Comparison of ENCODE assay signal across 9 mouse cellular contexts in genomic region chr4:134752911-134753426, GRCm38 (mm10). TPM values are rescaled to one million over a fixed set of nuclear protein-coding genes. Genes with fewer than 3 reads are reported as not detected.
DNase-seq lines count a peak whose midpoint lies in the region; ATAC-seq lines count a peak whose summit lies in the region.
"Had no signal": no experiment of that assay in that cellular context is flagged by ENCODE, and none has a peak within 500 bp of the region (broad histone marks: within the 10 kb centered on the region; RNA-seq: fewer than 3 reads in every experiment).

No protein-coding gene starts in this region.

- no peaks in the 10 kb centered on the region; the same call in 1 of the 2 replicates for H3K36me3 ChIP-seq in hindbrain, embryonic 10.5 days
- no peaks in the 10 kb centered on the region for H3K36me3 ChIP-seq in hindbrain, embryonic 16.5 days (ENCODE audit: control insufficient read depth, insufficient read depth, low read length)
- H3K36me3 ChIP-seq in neural tube, embryonic 13.5 days = no peaks in the 10 kb centered on the region
- peaks cover 85% of the 10 kb centered on the region for H3K36me3 ChIP-seq in liver, embryonic 13.5 days

- H3K4me2 ChIP-seq in hindbrain, embryonic 16.5 days (ENCODE audit: low read length) = no peak overlapping the region
- no peak overlapping the region for H3K4me2 ChIP-seq in neural tube, embryonic 13.5 days
- H3K4me2 ChIP-seq in liver, embryonic 13.5 days = no peak overlapping the region

- 50% methylated on average over 11 of the region's 11 CpGs for WGBS in hindbrain, embryonic 10.5 days
- 55% methylated on average over 11 of the region's 11 CpGs for WGBS in hindbrain, embryonic 16.5 days
- WGBS in neural tube, embryonic 13.5 days = 55% methylated on average over 11 of the region's 11 CpGs
- 75% methylated on average over 11 of the region's 11 CpGs for WGBS in liver, embryonic 13.5 days (ENCODE audit: insufficient replicate concordance)

- H3K9me3 ChIP-seq in hindbrain, embryonic 10.5 days = no peaks in the 10 kb centered on the region
- no peaks in the 10 kb centered on the region for H3K9me3 ChIP-seq in hindbrain, embryonic 16.5 days (ENCODE audit: control insufficient read depth, low read length)
- H3K9me3 ChIP-seq in neural tube, embryonic 13.5 days = no peaks in the 10 kb centered on the region
- H3K9me3 ChIP-seq in liver, embryonic 13.5 days (replicated peaks) = no peaks in the 10 kb centered on the region

- no peak overlapping the region for H3K9ac ChIP-seq in hindbrain, embryonic 16.5 days (ENCODE audit: low read depth, low read length)
- H3K9ac ChIP-seq in neural tube, embryonic 13.5 days = no peak overlapping the region
- H3K9ac ChIP-seq in liver, embryonic 13.5 days = peak overlapping the region; percentile 59

- DNase-seq in hindbrain, embryonic 10.5 days (ENCODE audit: low spot score) = no peak
- no peak for DNase-seq in neural tube, embryonic 10.5 days (ENCODE audit: extremely low spot score, low spot score)
- no peak for DNase-seq in liver, embryonic 13.5 days
- no peak for DNase-seq in layer of hippocampus, adult 8-10 months (ENCODE audit: low spot score in 2 of 2)
- DNase-seq in B cell, adult 2 months = no peak
- DNase-seq: adrenal gland, postnatal 25 days; kidney, adult 9 months had no signal

- ATAC-seq in hindbrain, embryonic 16.5 days = no peak
- no peak for ATAC-seq in neural tube, embryonic 13.5 days (ENCODE audit: low read depth)
- no peak for ATAC-seq in liver, embryonic 13.5 days (ENCODE audit: low read depth)

- peak overlapping the region; percentile 75 for H3K27ac ChIP-seq in hindbrain, embryonic 10.5 days
- H3K27ac ChIP-seq in hindbrain, embryonic 16.5 days (ENCODE audit: low read depth, low read length) = no peak overlapping the region
- H3K27ac ChIP-seq in neural tube, embryonic 13.5 days (replicated peaks) = peak overlapping the region; percentile 59; the same call in 1 of the 2 replicates
- peak overlapping the region; percentile 90 for H3K27ac ChIP-seq in liver, embryonic 13.5 days

- peaks cover 71% of the 10 kb centered on the region for H3K4me1 ChIP-seq in hindbrain, embryonic 10.5 days (replicated peaks)
- H3K4me1 ChIP-seq in hindbrain, embryonic 16.5 days (ENCODE audit: control insufficient read depth, insufficient read depth, low read depth, low read length) = peaks cover 2% of the 10 kb centered on the region
- H3K4me1 ChIP-seq in neural tube, embryonic 13.5 days (replicated peaks) = peaks cover 32% of the 10 kb centered on the region
- peaks cover 96% of the 10 kb centered on the region for H3K4me1 ChIP-seq in liver, embryonic 13.5 days (replicated peaks)

- 0 out of 2 replicates have a peak, but pooled peaks cover 4% of the 10 kb centered on the region for H3K27me3 ChIP-seq in hindbrain, embryonic 10.5 days (ENCODE audit: insufficient read depth, poor library complexity, severe bottlenecking)
- H3K27me3 ChIP-seq in hindbrain, embryonic 16.5 days (replicated peaks; ENCODE audit: control insufficient read depth, insufficient read depth, low read length) = no peaks in the 10 kb centered on the region; the same call in 1 of the 2 replicates
- no peaks in the 10 kb centered on the region; the same call in 1 of the 2 replicates for H3K27me3 ChIP-seq in neural tube, embryonic 13.5 days
- H3K27me3 ChIP-seq in liver, embryonic 13.5 days = no peaks in the 10 kb centered on the region

- no peak overlapping the region for H3K4me3 ChIP-seq in hindbrain, embryonic 10.5 days
- H3K4me3 ChIP-seq in hindbrain, embryonic 16.5 days (ENCODE audit: low read length) = no peak overlapping the region
- H3K4me3 ChIP-seq in neural tube, embryonic 13.5 days = no peak overlapping the region
- H3K4me3 ChIP-seq in liver, embryonic 13.5 days (replicated peaks) = no peak overlapping the region

RNA-seq across cellular contexts. Expression of gene Ldlrap1, which starts 14.9 kb away (rescaled TPM):
- polyA plus RNA-seq in hindbrain, embryonic 10.5 days (2016; fragmentation: Nextera tagmentation; extraction: Ambion mirVana) = 9.7 and 11.4 TPM in 2 replicates
- polyA plus RNA-seq in hindbrain, embryonic 16.5 days (2015; fragmentation: Nextera tagmentation; extraction: Ambion mirVana) = 3.0 and 3.9 TPM in 2 replicates
- polyA plus RNA-seq in neural tube, embryonic 13.5 days (2015; fragmentation: Nextera tagmentation; extraction: Ambion mirVana) = 3.6 and 4.9 TPM in 2 replicates
- polyA plus RNA-seq in liver, embryonic 13.5 days (2015; fragmentation: Nextera tagmentation; extraction: Ambion mirVana) = 20.3 and 23.1 TPM in 2 replicates
- 1 to 10 TPM; 1.9 to 4.8 (median 3.0) TPM for total RNA-seq in layer of hippocampus, adult 8-10 months (2022)

RNA-seq across cellular contexts. Expression of gene Man1c1, which starts 48.9 kb away (rescaled TPM):
- 3.7 and 4.1 TPM in 2 replicates for polyA plus RNA-seq in hindbrain, embryonic 10.5 days (2016; fragmentation: Nextera tagmentation; extraction: Ambion mirVana)
- 3.7 and 5.1 TPM in 2 replicates for polyA plus RNA-seq in hindbrain, embryonic 16.5 days (2015; fragmentation: Nextera tagmentation; extraction: Ambion mirVana)
- 5.3 and 5.7 TPM in 2 replicates for polyA plus RNA-seq in neural tube, embryonic 13.5 days (2015; fragmentation: Nextera tagmentation; extraction: Ambion mirVana)
- 1.2 and 1.3 TPM in 2 replicates for polyA plus RNA-seq in liver, embryonic 13.5 days (2015; fragmentation: Nextera tagmentation; extraction: Ambion mirVana)
- total RNA-seq in layer of hippocampus, adult 8-10 months (2022) = 10 to 100 TPM; 24.6 to 31.4 (median 28.1) TPM
